Mouse (Mus musculus) embryonic facial prominence, embryonic 12.5 days (tissue): Measurements from ENCODE around the gene P2rx3. TPM values are rescaled to one million over a fixed set of nuclear protein-coding genes. Genes with fewer than 3 reads are reported as not detected.

Experiments used
- polyA plus RNA-seq: library from polyadenylated mRNA; unstranded; fragments of >200 nt; fragmentation: Nextera tagmentation; extraction: Ambion mirVana; gene quantifications from 2 replicates; pipeline ENCODE4 v1.2.1, GENCODE M21; 2016

Gene P2rx3
- polyA plus RNA-seq, 1 experiment from 2014 or later: 15.0 TPM

Other genes starting within 250 kb of the P2rx3 start
- 32.9 and 33.5 TPM in 2 replicates for gene Ube2l6, start 238.6 kb downstream of the P2rx3 start, polyA plus RNA-seq
- 0.13 and 0.23 TPM in 2 replicates for gene Smtnl1, start 214.8 kb downstream of the P2rx3 start, polyA plus RNA-seq
- gene Timm10, start 210.5 kb downstream of the P2rx3 start, polyA plus RNA-seq: 39.4 and 41.3 TPM in 2 replicates
- gene Slc43a1, start 198.6 kb downstream of the P2rx3 start, polyA plus RNA-seq: 19.0 and 19.6 TPM in 2 replicates
- 5.2 and 5.4 TPM in 2 replicates for gene Rtn4rl2, start 150.8 kb downstream of the P2rx3 start, polyA plus RNA-seq
- 30.4 and 35.9 TPM in 2 replicates for gene Slc43a3, start 100.9 kb downstream of the P2rx3 start, polyA plus RNA-seq
- gene Prg2, start 57.0 kb downstream of the P2rx3 start, polyA plus RNA-seq: 0.60 and 0.93 TPM in 2 replicates
- gene Prg3, start 49.2 kb downstream of the P2rx3 start, polyA plus RNA-seq: not detected in 2 replicates
- gene Ssrp1, start 228 bp downstream of the P2rx3 start, polyA plus RNA-seq: 310 and 311 TPM in 2 replicates
- gene Tnks1bp1, start 10.6 kb upstream of the P2rx3 start, polyA plus RNA-seq: 45.3 and 59.2 TPM in 2 replicates
- gene Aplnr, start 98.8 kb upstream of the P2rx3 start, polyA plus RNA-seq: 42.7 and 45.3 TPM in 2 replicates
- 0.92 and 1.1 TPM in 2 replicates for gene Lrrc55, start 159.7 kb upstream of the P2rx3 start, polyA plus RNA-seq